Mouse (Mus musculus): Measurements from ENCODE around the gene Ssmem1. TPM values are rescaled to one million over a fixed set of nuclear protein-coding genes. Genes with fewer than 3 reads are reported as not detected.

Ssmem1 gene
- not detected in 2 replicates for polyA plus RNA-seq (2012; ENCODE audit: insufficient read depth, insufficient read length, missing spikeins)

GRCm38 (mm10) chr6:30509265-30510239 lies at the start of gene Ssmem1, which contains the start of gene Tmem209:
Gene Ssmem1 (plus strand): TSS chr6:30509849.
Gene Tmem209 (minus strand): TSS chr6:30509783.
- TF ChIP-seq POLR2A (IDR thresholded peaks at IDR 0.05; ENCODE audit: borderline replicate concordance, low read depth, low read length) (0 out of 2 replicates have a peak, but pooled peaks have one; percentile 35), CTCF (IDR thresholded peaks at IDR 0.05; ENCODE audit: low read depth, low read length) (no peak)
- H3K4me1 ChIP-seq (ENCODE audit: control insufficient read depth, insufficient read depth, low read length): peaks cover 11% of the 10 kb centered on the region

GRCm38 (mm10) chr6:30460750-30461446 lies 48.8 kb upstream of the Ssmem1 start:
- Histone ChIP-seq H3K27ac (ENCODE audit: insufficient read depth, low read depth, low read length) (no peak overlapping the region), H3K4me1 (ENCODE audit: control insufficient read depth, insufficient read depth, low read length) (peaks cover 6% of the 10 kb centered on the region; the same call in 1 of the 2 replicates), H3K4me3 (ENCODE audit: insufficient read depth, low read length) (no peak overlapping the region)
- TF ChIP-seq POLR2A (IDR thresholded peaks at IDR 0.05; ENCODE audit: borderline replicate concordance, low read depth, low read length) (no peak), CTCF (IDR thresholded peaks at IDR 0.05; ENCODE audit: low read depth, low read length) (no peak)

More at GRCm38 (mm10) chr6:30509265-30510239, at the start of gene Ssmem1, which contains the start of gene Tmem209:
- H3K4me3 ChIP-seq (ENCODE audit: insufficient read depth, low read length): peak within 1 kb of the TSS; percentile 78
- H3K27ac ChIP-seq (ENCODE audit: insufficient read depth, low read depth, low read length): peak within 1 kb of the TSS; percentile 79

GRCm38 (mm10) chr6:30461755-30462344 lies 47.8 kb upstream of the Ssmem1 start:
- TF ChIP-seq POLR2A (IDR thresholded peaks at IDR 0.05; ENCODE audit: borderline replicate concordance, low read depth, low read length) (no peak), CTCF (IDR thresholded peaks at IDR 0.05; ENCODE audit: low read depth, low read length) (no peak)
- peaks cover 6% of the 10 kb centered on the region; the same call in 1 of the 2 replicates for H3K4me1 ChIP-seq (ENCODE audit: control insufficient read depth, insufficient read depth, low read length)
- no peak overlapping the region for H3K27ac ChIP-seq (ENCODE audit: insufficient read depth, low read depth, low read length)
- H3K4me3 ChIP-seq (ENCODE audit: insufficient read depth, low read length): no peak overlapping the region

GRCm38 (mm10) chr6:30462822-30463221 lies 46.8 kb upstream of the Ssmem1 start:
- Histone ChIP-seq H3K4me1 (ENCODE audit: control insufficient read depth, insufficient read depth, low read length) (peaks cover 6% of the 10 kb centered on the region; the same call in 1 of the 2 replicates), H3K27ac (ENCODE audit: insufficient read depth, low read depth, low read length) (no peak overlapping the region), H3K4me3 (ENCODE audit: insufficient read depth, low read length) (no peak overlapping the region)
- TF ChIP-seq CTCF (IDR thresholded peaks at IDR 0.05; ENCODE audit: low read depth, low read length) (no peak), POLR2A (IDR thresholded peaks at IDR 0.05; ENCODE audit: borderline replicate concordance, low read depth, low read length) (no peak)

- TF ChIP-seq POLR2A (IDR thresholded peaks at IDR 0.05; ENCODE audit: borderline replicate concordance, low read depth, low read length) (no peak), CTCF (IDR thresholded peaks at IDR 0.05; ENCODE audit: low read depth, low read length) (no peak)
- Histone ChIP-seq H3K4me1 (ENCODE audit: control insufficient read depth, insufficient read depth, low read length) (peaks cover 6% of the 10 kb centered on the region; the same call in 1 of the 2 replicates), H3K27ac (ENCODE audit: insufficient read depth, low read depth, low read length) (no peak overlapping the region), H3K4me3 (ENCODE audit: insufficient read depth, low read length) (no peak overlapping the region)
Observed at GRCm38 (mm10) chr6:30465586-30465985, 44.1 kb upstream of the Ssmem1 start.

GRCm38 (mm10) chr6:30468058-30468457 lies 41.6 kb upstream of the Ssmem1 start:
- Histone ChIP-seq H3K27ac (ENCODE audit: insufficient read depth, low read depth, low read length) (no peak overlapping the region), H3K4me3 (ENCODE audit: insufficient read depth, low read length) (no peak overlapping the region), H3K4me1 (ENCODE audit: control insufficient read depth, insufficient read depth, low read length) (peaks cover 6% of the 10 kb centered on the region; the same call in 1 of the 2 replicates)
- TF ChIP-seq CTCF (IDR thresholded peaks at IDR 0.05; ENCODE audit: low read depth, low read length) (no peak), POLR2A (IDR thresholded peaks at IDR 0.05; ENCODE audit: borderline replicate concordance, low read depth, low read length) (no peak)

- TF ChIP-seq CTCF (IDR thresholded peaks at IDR 0.05; ENCODE audit: low read depth, low read length): 0 out of 2 replicates have a peak, but pooled peaks have one; percentile 11
- TF ChIP-seq POLR2A (IDR thresholded peaks at IDR 0.05; ENCODE audit: borderline replicate concordance, low read depth, low read length): no peak
- no peak overlapping the region for H3K27ac ChIP-seq (ENCODE audit: insufficient read depth, low read depth, low read length)
- H3K4me3 ChIP-seq (ENCODE audit: insufficient read depth, low read length): no peak overlapping the region
- H3K4me1 ChIP-seq (ENCODE audit: control insufficient read depth, insufficient read depth, low read length): peaks cover 6% of the 10 kb centered on the region; the same call in 1 of the 2 replicates
Observed at GRCm38 (mm10) chr6:30468684-30469083, 41.0 kb upstream of the Ssmem1 start.

- H3K4me1 ChIP-seq (ENCODE audit: control insufficient read depth, insufficient read depth, low read length): peaks cover 6% of the 10 kb centered on the region; the same call in 1 of the 2 replicates
- TF ChIP-seq POLR2A (IDR thresholded peaks at IDR 0.05; ENCODE audit: borderline replicate concordance, low read depth, low read length) (no peak), CTCF (IDR thresholded peaks at IDR 0.05; ENCODE audit: low read depth, low read length) (no peak)
- H3K4me3 ChIP-seq (ENCODE audit: insufficient read depth, low read length): no peak overlapping the region
- H3K27ac ChIP-seq (ENCODE audit: insufficient read depth, low read depth, low read length): no peak overlapping the region
Observed at GRCm38 (mm10) chr6:30469370-30469769, 40.3 kb upstream of the Ssmem1 start.

- no peak overlapping the region for H3K27ac ChIP-seq (ENCODE audit: insufficient read depth, low read depth, low read length)
Observed at GRCm38 (mm10) chr6:30471706-30472105, 37.9 kb upstream of the Ssmem1 start.

More at GRCm38 (mm10) chr6:30471706-30472105, 37.9 kb upstream of the Ssmem1 start:
- no peak overlapping the region for H3K4me3 ChIP-seq (ENCODE audit: insufficient read depth, low read length)
- TF ChIP-seq CTCF (IDR thresholded peaks at IDR 0.05; ENCODE audit: low read depth, low read length) (no peak), POLR2A (IDR thresholded peaks at IDR 0.05; ENCODE audit: borderline replicate concordance, low read depth, low read length) (no peak)
- peaks cover 4% of the 10 kb centered on the region; the same call in 1 of the 2 replicates for H3K4me1 ChIP-seq (ENCODE audit: control insufficient read depth, insufficient read depth, low read length)
